Mouse (Mus musculus): Measurements from ENCODE around the gene Gm20517.

The Gm20517 gene

GRCm38 (mm10) chr17:47678238-47678637 lies 66.8 kb downstream of the Gm20517 start:
- no peak for DNase-seq (ENCODE audit: low read depth, low spot score)

- no peak for DNase-seq (ENCODE audit: low read depth, low spot score)
Measured at GRCm38 (mm10) chr17:47678702-47679101, 67.3 kb downstream of the Gm20517 start.

GRCm38 (mm10) chr17:47682836-47683235 lies 71.4 kb downstream of the Gm20517 start:
- DNase-seq (ENCODE audit: low read depth, low spot score) = no peak

- peak; percentile 99 for DNase-seq (ENCODE audit: low read depth, low spot score)
Measured at GRCm38 (mm10) chr17:47687409-47688343, 76.3 kb downstream of the Gm20517 start.

GRCm38 (mm10) chr17:47688344-47688607 lies 76.9 kb downstream of the Gm20517 start, which contains the start of gene Tomm6:
Gene Tomm6 (minus strand): TSS chr17:47688386.
- no peak for DNase-seq (ENCODE audit: low read depth, low spot score)

GRCm38 (mm10) chr17:47688608-47689575 lies 77.5 kb downstream of the Gm20517 start, which contains the start of gene Frs3:
Gene Frs3 (plus strand): TSS chr17:47689030.
- peak; percentile 87 for DNase-seq (ENCODE audit: low read depth, low spot score)

GRCm38 (mm10) chr17:47689894-47690293 lies 78.5 kb downstream of the Gm20517 start:
- DNase-seq (ENCODE audit: low read depth, low spot score) = no peak

- no peak for DNase-seq (ENCODE audit: low read depth, low spot score)
Measured at GRCm38 (mm10) chr17:47691650-47692049, 80.3 kb downstream of the Gm20517 start.

GRCm38 (mm10) chr17:47693671-47694441 lies 82.5 kb downstream of the Gm20517 start:
- no peak for DNase-seq (ENCODE audit: low read depth, low spot score)

GRCm38 (mm10) chr17:47694442-47694502 lies 82.9 kb downstream of the Gm20517 start, which contains the start of gene Gm21981:
Gene Gm21981 (minus strand): TSS chr17:47694455.
- DNase-seq (ENCODE audit: low read depth, low spot score) = no peak

GRCm38 (mm10) chr17:47694503-47695336 lies 83.3 kb downstream of the Gm20517 start, which contains the start of gene Prickle4:
Gene Prickle4 (minus strand): TSS chr17:47694736.
- DNase-seq (ENCODE audit: low read depth, low spot score) = peak; percentile 98

GRCm38 (mm10) chr17:47695337-47695710 lies 83.9 kb downstream of the Gm20517 start:
- peak; percentile 47 for DNase-seq (ENCODE audit: low read depth, low spot score)

GRCm38 (mm10) chr17:47698156-47698555 lies 86.8 kb downstream of the Gm20517 start:
- DNase-seq (ENCODE audit: low read depth, low spot score) = no peak

GRCm38 (mm10) chr17:47699055-47699454 lies 87.7 kb downstream of the Gm20517 start:
- DNase-seq (ENCODE audit: low read depth, low spot score) = no peak

- DNase-seq (ENCODE audit: low read depth, low spot score) = peak; percentile 72
Measured at GRCm38 (mm10) chr17:47701793-47702192, 90.4 kb downstream of the Gm20517 start.

GRCm38 (mm10) chr17:47702548-47703345 lies 91.4 kb downstream of the Gm20517 start:
- no peak for DNase-seq (ENCODE audit: low read depth, low spot score)

- DNase-seq (ENCODE audit: low read depth, low spot score) = no peak
Measured at GRCm38 (mm10) chr17:47703556-47703955, 92.2 kb downstream of the Gm20517 start.

- DNase-seq (ENCODE audit: low read depth, low spot score) = no peak
Measured at GRCm38 (mm10) chr17:47704692-47705091, 93.3 kb downstream of the Gm20517 start.

- DNase-seq (ENCODE audit: low read depth, low spot score) = no peak
Measured at GRCm38 (mm10) chr17:47706196-47706595, 94.8 kb downstream of the Gm20517 start.

GRCm38 (mm10) chr17:47707961-47708360 lies 96.6 kb downstream of the Gm20517 start:
- DNase-seq (ENCODE audit: low read depth, low spot score) = no peak

Measured in brain, adult 2 months (tissue).